Mouse (Mus musculus): ENCODE results near the gene Gm13271. TPM values are rescaled to one million over a fixed set of nuclear protein-coding genes. Genes with fewer than 3 reads are reported as not detected.
"Not testable (repeated sequence)": the region's sequence is repeated elsewhere in the genome, so short reads cannot be mapped to it uniquely, and the experiment has no call there.

Gm13271 gene
- polyA plus RNA-seq, 1 experiment: not detected

DNA sequence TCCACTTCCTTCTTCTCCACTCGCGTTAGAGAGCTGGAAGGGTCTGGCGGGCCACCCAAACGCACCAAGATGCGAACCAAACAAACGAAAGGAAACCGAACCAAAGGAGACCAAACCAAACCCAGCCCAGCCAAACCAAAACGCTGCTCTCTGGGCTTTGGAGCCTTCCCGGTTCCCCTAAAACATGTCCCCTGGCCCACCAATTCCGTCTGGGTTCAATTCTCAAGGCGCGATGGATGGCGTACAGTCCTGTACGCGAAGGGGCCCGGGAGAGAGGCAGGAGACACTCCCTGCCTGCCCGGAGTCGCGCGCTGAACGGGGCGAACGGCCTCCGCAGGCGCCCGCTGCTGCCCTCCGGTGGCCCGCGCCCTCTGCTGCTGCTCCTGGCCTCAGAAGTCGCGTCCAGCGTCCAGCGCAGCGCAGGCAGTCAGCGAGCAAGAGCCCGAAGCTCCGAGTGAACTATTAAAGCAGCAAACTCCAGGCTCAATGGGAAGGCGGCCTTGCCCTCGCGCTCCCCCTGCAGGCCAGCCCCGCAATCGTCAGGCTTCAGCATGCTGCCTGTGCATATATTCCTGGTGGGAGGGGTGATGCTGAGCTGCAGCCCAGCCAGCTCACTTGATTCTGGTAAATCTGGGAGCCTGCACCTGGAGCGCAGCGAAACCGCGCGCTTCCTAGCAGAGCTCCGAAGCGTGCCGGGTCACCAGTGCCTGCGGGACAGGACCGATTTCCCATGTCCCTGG lies 39.4 kb downstream of the Gm13271 start, which contains the start of gene Gm13275:
Gm13275 (plus strand) TSS at position 552 of the 740 bp plus-strand sequence.
- peak; percentile 61 to 81 for DNase-seq
- not testable (repeated sequence) for H3K27ac ChIP-seq (ENCODE audit: insufficient read depth, low read length); H3K27me3 ChIP-seq (ENCODE audit: control insufficient read depth, insufficient read depth, low read length); H3K4me3 ChIP-seq (replicated peaks; ENCODE audit: insufficient read depth, low read depth, low read length); H3K4me1 ChIP-seq (ENCODE audit: control insufficient read depth, insufficient read depth, low read length)
- WGBS: under 1% methylated on average over 15 of the region's 52 CpGs
- TF ChIP-seq CTCF (IDR thresholded peaks at IDR 0.05; ENCODE audit: borderline replicate concordance, insufficient read depth, low read depth, low read length): peak; percentile 9; the same call in 1 of the 2 replicates

DNA sequence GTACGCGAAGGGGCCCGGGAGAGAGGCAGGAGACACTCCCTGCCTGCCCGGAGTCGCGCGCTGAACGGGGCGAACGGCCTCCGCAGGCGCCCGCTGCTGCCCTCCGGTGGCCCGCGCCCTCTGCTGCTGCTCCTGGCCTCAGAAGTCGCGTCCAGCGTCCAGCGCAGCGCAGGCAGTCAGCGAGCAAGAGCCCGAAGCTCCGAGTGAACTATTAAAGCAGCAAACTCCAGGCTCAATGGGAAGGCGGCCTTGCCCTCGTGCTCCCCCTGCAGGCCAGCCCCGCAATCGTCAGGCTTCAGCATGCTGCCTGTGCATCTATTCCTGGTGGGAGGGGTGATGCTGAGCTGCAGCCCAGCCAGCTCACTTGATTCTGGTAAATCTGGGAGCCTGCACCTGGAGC lies 42.4 kb downstream of the Gm13271 start, which contains the start of gene Gm13279:
Gm13279 (plus strand) TSS at position 301 of the 400 bp plus-strand sequence.
- not testable (repeated sequence) for DNase-seq; H3K4me3 ChIP-seq (replicated peaks; ENCODE audit: insufficient read depth, low read depth, low read length); H3K4me1 ChIP-seq (ENCODE audit: control insufficient read depth, insufficient read depth, low read length); H3K27me3 ChIP-seq (ENCODE audit: control insufficient read depth, insufficient read depth, low read length); H3K27ac ChIP-seq (ENCODE audit: insufficient read depth, low read length)
- WGBS: no CpG with 5 or more reads among the region's 28 CpGs

DNA sequence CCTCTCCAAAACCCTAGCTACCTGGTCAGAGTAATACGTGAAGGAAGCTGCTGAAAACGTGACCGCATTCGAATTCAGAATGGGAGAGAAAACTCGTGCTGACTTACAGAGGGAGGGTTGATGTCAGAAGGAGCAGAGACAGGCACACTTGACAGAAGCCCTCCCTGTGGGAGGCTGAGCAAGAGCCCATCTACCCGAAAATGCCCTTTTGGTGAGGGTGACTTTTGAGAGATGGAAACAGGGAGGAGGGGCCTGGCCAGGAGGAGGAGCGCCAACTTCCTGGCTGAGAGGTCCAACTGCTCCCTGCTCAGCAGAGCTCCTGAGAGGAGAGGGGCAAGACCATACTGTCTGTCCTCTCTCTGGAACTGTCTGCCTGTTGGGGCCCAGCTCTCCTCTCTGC lies 44.7 kb downstream of the Gm13271 start, which contains the start of gene Gm13285:
Gm13285 (plus strand) TSS at position 301 of the 400 bp plus-strand sequence.
- not testable (repeated sequence) for H3K4me1 ChIP-seq (ENCODE audit: control insufficient read depth, insufficient read depth, low read length); H3K27me3 ChIP-seq (ENCODE audit: control insufficient read depth, insufficient read depth, low read length); H3K4me3 ChIP-seq (replicated peaks; ENCODE audit: insufficient read depth, low read depth, low read length); H3K27ac ChIP-seq (ENCODE audit: insufficient read depth, low read length); DNase-seq
- WGBS: 12% methylated on average over 6 of the region's 7 CpGs

GRCm38 (mm10) chr4:88802954-88803353 lies 48.3 kb downstream of the Gm13271 start, which contains the start of gene Gm13287:
TSS of gene Gm13287 (plus strand) at chr4:88803254.
- no CpG with 5 or more reads among the region's 29 CpGs for WGBS
- DNase-seq; H3K27me3 ChIP-seq (ENCODE audit: control insufficient read depth, insufficient read depth, low read length); H3K4me3 ChIP-seq (replicated peaks; ENCODE audit: insufficient read depth, low read depth, low read length); H3K27ac ChIP-seq (ENCODE audit: insufficient read depth, low read length); H3K4me1 ChIP-seq (ENCODE audit: control insufficient read depth, insufficient read depth, low read length): not testable (repeated sequence)

Other genes with a start within 250 kb of the Gm13271 start
- not detected in 2 replicates for gene Ifnb1, start 232.1 kb upstream of the Gm13271 start, polyA plus RNA-seq (2012; rRNA removed)
- gene Ifna15, start 196.6 kb upstream of the Gm13271 start, polyA plus RNA-seq (2012; rRNA removed): not detected in 2 replicates
- gene Ifna14, start 183.1 kb upstream of the Gm13271 start, polyA plus RNA-seq (2012; rRNA removed): not detected in 2 replicates
- gene Ifna9, start 162.5 kb upstream of the Gm13271 start, polyA plus RNA-seq (2012; rRNA removed): not detected in 2 replicates
- not detected in 2 replicates for gene Ifna12, start 151.5 kb upstream of the Gm13271 start, polyA plus RNA-seq (2012; rRNA removed)
- gene C87499, start 120.5 kb upstream of the Gm13271 start, polyA plus RNA-seq (2012; rRNA removed): not detected in 2 replicates
- not detected in 2 replicates for gene Ifna13, start 110.4 kb upstream of the Gm13271 start, polyA plus RNA-seq (2012; rRNA removed)
- gene Ifna16, start 77.9 kb upstream of the Gm13271 start, polyA plus RNA-seq (2012; rRNA removed): not detected in 2 replicates
- not detected in 2 replicates for gene Ifna2, start 71.0 kb upstream of the Gm13271 start, polyA plus RNA-seq (2012; rRNA removed)
- gene Ifnab, start 63.5 kb upstream of the Gm13271 start, polyA plus RNA-seq (2012; rRNA removed): not detected in 2 replicates
- gene Gm26566, start 33.1 kb upstream of the Gm13271 start, polyA plus RNA-seq (2012; rRNA removed): 0.59 and 1.2 TPM in 2 replicates
- gene Klhl9, start 32.4 kb upstream of the Gm13271 start, polyA plus RNA-seq (2012; rRNA removed): 43.6 and 44.7 TPM in 2 replicates
- gene Gm13283, start 5.3 kb downstream of the Gm13271 start, polyA plus RNA-seq (2012; rRNA removed): not detected in 2 replicates
- not detected in 2 replicates for gene Gm13290, start 19.0 kb downstream of the Gm13271 start, polyA plus RNA-seq (2012; rRNA removed)
- gene Gm13289, start 22.1 kb downstream of the Gm13271 start, polyA plus RNA-seq (2012; rRNA removed): not detected in 2 replicates
- not detected in 2 replicates for gene Gm13272, start 25.0 kb downstream of the Gm13271 start, polyA plus RNA-seq (2012; rRNA removed)
- gene Ifnz, start 27.3 kb downstream of the Gm13271 start, polyA plus RNA-seq (2012; rRNA removed): not detected in 2 replicates
- not detected in 2 replicates for gene Gm13276, start 30.8 kb downstream of the Gm13271 start, polyA plus RNA-seq (2012; rRNA removed)
- gene Gm13277, start 33.8 kb downstream of the Gm13271 start, polyA plus RNA-seq (2012; rRNA removed): not detected in 2 replicates
- not detected in 2 replicates for gene Gm13278, start 36.7 kb downstream of the Gm13271 start, polyA plus RNA-seq (2012; rRNA removed)
- gene Gm13275, start 39.6 kb downstream of the Gm13271 start, polyA plus RNA-seq (2012; rRNA removed): not detected in 2 replicates
- not detected in 2 replicates for gene Gm13279, start 42.5 kb downstream of the Gm13271 start, polyA plus RNA-seq (2012; rRNA removed)
- gene Gm13285, start 44.8 kb downstream of the Gm13271 start, polyA plus RNA-seq (2012; rRNA removed): not detected in 2 replicates
- gene Gm13287, start 48.4 kb downstream of the Gm13271 start, polyA plus RNA-seq (2012; rRNA removed): not detected in 2 replicates
- gene Gm13288, start 50.7 kb downstream of the Gm13271 start, polyA plus RNA-seq (2012; rRNA removed): not detected in 2 replicates
- not detected in 2 replicates for gene Ifna7, start 61.4 kb downstream of the Gm13271 start, polyA plus RNA-seq (2012; rRNA removed)
- not detected in 2 replicates for gene Ifna11, start 65.1 kb downstream of the Gm13271 start, polyA plus RNA-seq (2012; rRNA removed)
- gene Ifna6, start 72.5 kb downstream of the Gm13271 start, polyA plus RNA-seq (2012; rRNA removed): not detected in 2 replicates
- not detected in 2 replicates for gene Ifna5, start 80.7 kb downstream of the Gm13271 start, polyA plus RNA-seq (2012; rRNA removed)
- not detected in 2 replicates for gene Ifna4, start 87.0 kb downstream of the Gm13271 start, polyA plus RNA-seq (2012; rRNA removed)
- not detected in 2 replicates for gene Ifna1, start 95.2 kb downstream of the Gm13271 start, polyA plus RNA-seq (2012; rRNA removed)
- not detected in 2 replicates for gene Ifne, start 125.3 kb downstream of the Gm13271 start, polyA plus RNA-seq (2012; rRNA removed)